Mouse (Mus musculus) limb, embryonic 15.5 days (tissue): Measurements from ENCODE around the gene Foxo3. TPM values are rescaled to one million over a fixed set of nuclear protein-coding genes. Genes with fewer than 3 reads are reported as not detected.

Experiments
- ATAC-seq: fragments of 200-750 bp; cut with Nextera tagmentation; 2 replicates; pipeline ENCODE4 v1.8.0; 2017; ENCODE audit warnings: low read depth, moderate TSS enrichment; ENCODE audit not compliant: insufficient number of reproducible peaks, low FRiP score, low TSS enrichment
- H3K27ac ChIP-seq: fragments of 300-500 bp; sonication (generic); 2 replicates; pipeline ENCODE4 v1.5.1; 2015; ENCODE audit warnings: moderate library complexity, mild to moderate bottlenecking, inconsistent platforms
- H3K27me3 ChIP-seq: fragments of 300-500 bp; sonication (generic); 2 replicates; pipeline ENCODE4 v1.6.1; 2015; ENCODE audit warnings: inconsistent platforms
- H3K36me3 ChIP-seq: fragments of 300-500 bp; sonication (generic); 2 replicates; pipeline ENCODE4 v1.6.1; 2015; ENCODE audit warnings: inconsistent platforms
- H3K4me1 ChIP-seq: fragments of 300-500 bp; sonication (generic); 2 replicates; pipeline ENCODE4 v1.6.1; 2015; ENCODE audit warnings: inconsistent platforms
- H3K4me2 ChIP-seq: fragments of 300-500 bp; sonication (generic); 2 replicates; pipeline ENCODE4 v1.6.1; 2015; ENCODE audit warnings: mild to moderate bottlenecking, inconsistent platforms
- H3K4me3 ChIP-seq: fragments of 300-500 bp; sonication (generic); 2 replicates; pipeline ENCODE4 v1.5.1; 2015; ENCODE audit warnings: mild to moderate bottlenecking, inconsistent platforms
- H3K9ac ChIP-seq: fragments of 300-500 bp; sonication (generic); 2 replicates; pipeline ENCODE4 v1.6.1; 2015; ENCODE audit warnings: inconsistent platforms
- H3K9me3 ChIP-seq: fragments of 300-500 bp; sonication (generic); 2 replicates; pipeline ENCODE4 v1.6.1; 2016; ENCODE audit warnings: inconsistent platforms
- WGBS: fragments of 180-500 bp; shearing (Covaris S2); methylation state at CpG from one replicate; pipeline ENCODE4 v1.1.7; 2015; 5-methylcytosine and 5-hydroxymethylcytosine counted together
- polyA plus RNA-seq: library from polyadenylated mRNA; unstranded; fragments of >200 nt; fragmentation: Nextera tagmentation; extraction: Ambion mirVana; gene quantifications from 2 replicates; pipeline ENCODE4 v1.2.1, GENCODE M21; 2015

Gene Foxo3
- polyA plus RNA-seq, 1 experiment from 2014 or later: 10.2 TPM

DNA sequence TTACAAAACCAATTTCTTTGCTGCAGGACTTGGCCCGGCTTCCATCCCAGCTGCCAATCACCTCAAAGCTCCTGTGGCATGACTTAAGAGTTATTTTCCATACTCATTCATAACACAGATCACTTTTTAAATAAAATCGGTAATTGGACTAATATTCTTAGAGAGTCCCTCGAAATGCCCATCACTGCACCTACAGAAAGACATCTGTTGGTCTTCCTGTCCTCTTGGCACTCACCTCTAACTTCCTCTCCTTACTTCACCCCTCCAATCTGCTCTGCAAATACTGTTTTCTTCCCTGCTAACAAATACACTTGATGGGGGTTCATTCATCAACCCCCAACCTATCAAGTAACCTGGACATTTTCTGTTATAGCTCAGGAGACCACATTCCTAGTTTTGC, 30.9 kb downstream of the Foxo3 start:
- Histone ChIP-seq H3K36me3 (no peaks in the 10 kb centered on the region), H3K27me3 (no peaks in the 10 kb centered on the region), H3K4me2 (no peak overlapping the region), H3K27ac (peak overlapping the region; percentile 47; the same call in 1 of the 2 replicates), H3K4me3 (no peak overlapping the region), H3K9ac (no peak overlapping the region), H3K9me3 (no peaks in the 10 kb centered on the region), H3K4me1 (peaks cover 71% of the 10 kb centered on the region)
- no peak for ATAC-seq
- 59% methylated on average over 3 of the region's 3 CpGs for WGBS

DNA sequence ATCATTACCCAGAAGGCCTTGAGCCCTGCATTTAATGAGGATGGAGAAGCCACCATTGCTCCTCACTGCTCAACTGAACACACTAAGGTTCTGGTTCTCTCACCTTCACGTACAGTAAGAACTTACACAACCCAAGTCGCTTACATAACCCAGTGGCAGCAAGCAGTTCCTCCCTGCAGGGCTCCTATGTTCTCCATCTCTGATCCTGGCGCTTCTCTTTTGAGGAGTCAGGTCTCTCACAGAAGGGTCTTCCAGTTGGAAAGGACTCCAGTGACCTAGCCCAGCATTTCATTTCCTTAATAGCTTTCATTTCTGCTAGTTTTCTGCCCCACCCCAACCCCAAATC, 31.3 kb downstream of the Foxo3 start:
- H3K4me1 ChIP-seq: peaks cover 67% of the 10 kb centered on the region
- H3K9ac ChIP-seq: no peak overlapping the region
- 59% methylated on average over 3 of the region's 3 CpGs for WGBS
- no peak overlapping the region for H3K4me3 ChIP-seq
- no peaks in the 10 kb centered on the region for H3K36me3 ChIP-seq
- H3K9me3 ChIP-seq: no peaks in the 10 kb centered on the region
- H3K4me2 ChIP-seq: no peak overlapping the region
- no peaks in the 10 kb centered on the region for H3K27me3 ChIP-seq
- no peak for ATAC-seq
- peak overlapping the region; percentile 47 for H3K27ac ChIP-seq

DNA sequence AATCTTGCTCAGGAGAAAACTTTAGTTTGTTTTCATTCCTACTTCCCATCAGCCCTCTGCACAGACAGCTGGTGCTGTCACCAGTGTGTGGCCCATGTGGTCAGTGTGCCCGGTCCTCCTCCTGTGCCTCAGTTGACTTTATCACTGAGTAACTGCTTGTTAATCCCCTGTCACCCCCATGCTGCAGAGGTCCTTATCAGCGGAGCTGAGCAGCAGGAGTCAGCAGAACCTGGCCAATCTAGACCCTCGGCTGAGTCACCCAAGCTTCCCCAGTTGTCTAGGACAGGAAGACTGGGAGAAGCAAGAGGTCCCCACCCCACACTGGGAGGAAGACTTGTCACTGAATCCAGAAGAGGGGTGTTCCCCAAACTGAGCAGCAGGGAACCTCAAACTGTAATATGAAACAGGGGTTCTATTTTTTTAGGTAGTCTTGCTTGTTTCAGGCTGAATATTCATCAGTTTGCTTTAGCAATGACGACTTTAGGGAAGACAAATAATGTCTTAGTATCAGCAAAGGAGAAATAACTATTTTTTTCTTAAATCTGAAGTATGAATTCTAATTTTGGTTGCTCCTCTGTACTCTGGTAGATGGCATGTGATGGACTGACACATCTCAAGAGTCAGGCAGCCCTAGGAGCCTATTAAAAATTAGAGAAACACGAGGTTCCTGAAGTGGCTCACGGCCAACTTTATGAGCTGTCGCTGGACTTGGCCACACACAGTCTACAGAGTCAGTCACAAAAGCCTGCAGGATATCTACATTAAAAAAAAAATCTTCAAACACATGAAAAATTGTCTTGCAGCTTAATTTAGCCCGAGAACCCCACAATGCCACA, 31.9 kb downstream of the Foxo3 start:
- H3K4me1 ChIP-seq: peaks cover 61% of the 10 kb centered on the region

DNA sequence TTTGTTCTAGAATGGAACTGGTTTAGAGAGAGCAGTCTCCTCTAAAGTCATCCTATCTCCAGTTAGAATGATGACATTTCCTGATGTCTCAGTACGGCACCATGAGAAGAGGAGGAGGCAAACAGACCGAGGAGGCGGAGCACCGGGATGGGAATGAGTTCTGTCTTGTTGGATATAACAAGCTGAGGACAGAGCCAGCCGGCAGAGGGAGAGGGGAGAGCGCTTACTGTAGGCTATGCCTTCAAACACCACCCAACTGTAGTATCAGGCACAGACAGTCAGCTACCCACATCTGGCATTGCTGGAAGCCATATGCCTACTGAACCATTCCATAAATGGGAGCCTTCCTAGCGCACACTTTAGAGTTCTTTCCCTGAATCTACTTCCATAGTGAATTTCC, 32.6 kb downstream of the Foxo3 start:
- Histone ChIP-seq H3K36me3 (no peaks in the 10 kb centered on the region), H3K27me3 (no peaks in the 10 kb centered on the region), H3K27ac (no peak overlapping the region), H3K4me1 (peaks cover 54% of the 10 kb centered on the region), H3K9me3 (no peaks in the 10 kb centered on the region), H3K4me2 (no peak overlapping the region), H3K9ac (no peak overlapping the region), H3K4me3 (no peak overlapping the region)
- no peak for ATAC-seq
- 80% methylated on average over 7 of the region's 7 CpGs for WGBS

More for the DNA sequence above, 31.9 kb downstream of the Foxo3 start:
- H3K4me2 ChIP-seq: no peak overlapping the region
- no peak for ATAC-seq
- H3K9me3 ChIP-seq: no peaks in the 10 kb centered on the region
- H3K36me3 ChIP-seq: no peaks in the 10 kb centered on the region
- H3K4me3 ChIP-seq: no peak overlapping the region
- no peak overlapping the region for H3K9ac ChIP-seq
- peak overlapping the region; percentile 47; the same call in 1 of the 2 replicates for H3K27ac ChIP-seq
- 48% methylated on average over 8 of the region's 8 CpGs for WGBS
- H3K27me3 ChIP-seq: no peaks in the 10 kb centered on the region

DNA sequence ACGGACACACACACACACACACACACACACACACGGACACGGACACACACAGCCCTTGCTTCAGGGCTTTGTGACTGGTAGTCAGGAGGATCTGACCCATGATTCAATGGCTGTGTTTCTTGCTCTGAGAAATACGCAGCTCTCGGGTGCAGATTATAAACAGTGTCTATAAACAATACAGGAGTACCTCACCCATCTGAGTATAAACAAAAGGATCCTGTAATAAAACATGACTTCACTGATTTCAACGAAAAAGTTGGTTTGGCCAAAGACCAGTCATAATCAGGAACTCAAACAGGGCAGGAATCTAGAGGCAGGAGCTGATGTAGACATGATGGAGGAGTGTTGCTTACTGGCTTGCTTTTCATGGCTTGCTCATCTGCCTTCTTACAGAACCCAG, 34.1 kb downstream of the Foxo3 start:
- Histone ChIP-seq H3K4me1 (peaks cover 40% of the 10 kb centered on the region), H3K27me3 (no peaks in the 10 kb centered on the region), H3K27ac (no peak overlapping the region), H3K4me3 (no peak overlapping the region), H3K4me2 (no peak overlapping the region), H3K36me3 (no peaks in the 10 kb centered on the region), H3K9me3 (no peaks in the 10 kb centered on the region), H3K9ac (no peak overlapping the region)
- no peak for ATAC-seq
- 84% methylated on average over 6 of the region's 6 CpGs for WGBS

DNA sequence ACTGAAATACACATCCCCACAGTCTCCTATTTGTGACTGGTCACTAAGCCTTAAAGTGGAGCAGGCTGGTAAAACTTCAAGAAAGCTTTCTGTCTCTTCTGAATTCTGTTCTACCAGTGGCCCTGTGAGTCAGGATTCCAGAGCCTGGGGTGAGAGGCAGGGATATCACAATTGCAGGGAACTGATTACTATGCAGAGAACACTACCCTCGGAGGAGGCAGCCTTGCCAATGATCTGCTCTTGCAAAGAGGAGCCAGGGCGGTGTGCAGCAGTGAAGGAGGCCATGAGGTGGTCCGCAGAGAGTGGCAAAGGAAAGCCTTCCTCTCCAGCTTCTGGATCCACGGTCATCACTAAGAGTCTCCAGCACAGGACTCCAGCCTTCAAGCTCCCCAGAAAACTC, 34.8 kb downstream of the Foxo3 start:
- no peaks in the 10 kb centered on the region for H3K9me3 ChIP-seq
- WGBS: 73% methylated on average over 4 of the region's 4 CpGs
- no peak overlapping the region for H3K4me3 ChIP-seq
- no peak overlapping the region for H3K27ac ChIP-seq
- no peak overlapping the region for H3K4me2 ChIP-seq
- no peaks in the 10 kb centered on the region for H3K27me3 ChIP-seq
- H3K4me1 ChIP-seq: peaks cover 33% of the 10 kb centered on the region
- ATAC-seq: no peak
- no peak overlapping the region for H3K9ac ChIP-seq
- H3K36me3 ChIP-seq: no peaks in the 10 kb centered on the region

DNA sequence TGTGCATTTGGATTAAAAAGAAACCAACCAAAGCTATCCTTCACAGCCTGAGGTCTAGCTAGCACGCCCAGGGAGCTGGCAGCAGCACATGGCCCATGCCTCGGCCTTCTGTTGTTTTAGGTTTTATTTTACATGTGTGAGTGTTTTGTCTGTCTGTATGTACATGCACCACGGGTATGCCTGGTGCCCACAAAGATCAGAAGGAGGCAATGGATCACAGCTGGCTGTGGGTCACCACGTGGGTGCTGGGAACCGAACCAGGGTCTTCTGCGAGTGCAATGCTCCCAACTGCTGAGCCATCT, 36.8 kb downstream of the Foxo3 start:
- H3K4me2 ChIP-seq: no peak overlapping the region
- H3K27me3 ChIP-seq: no peaks in the 10 kb centered on the region
- no peak for ATAC-seq
- no peaks in the 10 kb centered on the region for H3K9me3 ChIP-seq
- no peaks in the 10 kb centered on the region for H3K36me3 ChIP-seq
- WGBS: 84% methylated on average over 6 of the region's 6 CpGs
- H3K9ac ChIP-seq: no peak overlapping the region
- H3K4me1 ChIP-seq: peaks cover 14% of the 10 kb centered on the region
- H3K4me3 ChIP-seq: no peak overlapping the region
- H3K27ac ChIP-seq: no peak overlapping the region

DNA sequence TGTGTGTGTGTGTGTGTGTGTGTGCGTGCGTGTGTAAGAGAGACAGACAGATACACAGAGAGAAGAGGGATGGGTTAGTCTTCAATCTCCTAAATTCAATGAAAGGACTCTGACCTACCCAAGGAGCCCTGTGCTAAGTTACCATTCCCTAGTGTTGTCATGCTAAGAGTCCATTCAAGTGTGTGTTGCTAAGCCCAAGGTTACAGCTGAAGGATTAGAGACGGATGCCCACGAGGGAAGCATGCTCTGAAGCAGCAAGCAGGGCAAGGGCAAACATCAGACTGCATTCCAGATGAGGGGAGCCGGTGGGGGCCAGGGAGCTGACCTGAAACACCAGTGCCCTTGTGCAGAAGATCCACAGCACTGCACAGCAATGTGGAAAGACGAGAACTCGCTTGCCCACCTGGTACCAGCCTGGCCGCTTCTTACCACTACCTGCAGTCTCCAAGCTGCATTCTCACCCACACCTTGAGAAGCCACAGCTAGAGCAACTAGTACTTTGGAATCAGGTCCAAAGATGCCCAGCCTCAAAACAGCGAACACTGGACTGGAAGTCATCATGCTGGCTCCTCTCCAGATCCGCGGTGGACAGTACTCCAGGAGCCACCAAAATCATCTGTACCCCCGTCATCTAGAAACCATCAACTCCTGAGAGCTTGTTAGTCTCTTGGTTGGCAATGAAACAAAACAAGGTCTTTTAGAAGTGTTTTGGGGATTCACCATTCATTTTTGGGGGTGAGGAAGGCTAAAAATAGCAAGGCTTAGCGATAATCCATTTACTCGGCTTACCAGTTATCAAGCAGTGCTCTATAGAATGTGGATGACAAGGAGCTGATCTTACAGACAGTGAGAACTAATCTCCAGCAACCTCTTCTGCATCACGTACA, 37.4 kb downstream of the Foxo3 start:
- Histone ChIP-seq H3K9ac (no peak overlapping the region), H3K27me3 (no peaks in the 10 kb centered on the region), H3K4me3 (no peak overlapping the region), H3K9me3 (no peaks in the 10 kb centered on the region), H3K27ac (no peak overlapping the region), H3K4me1 (peaks cover 9% of the 10 kb centered on the region), H3K36me3 (no peaks in the 10 kb centered on the region), H3K4me2 (no peak overlapping the region)
- WGBS: 82% methylated on average over 15 of the region's 15 CpGs
- no peak for ATAC-seq

DNA sequence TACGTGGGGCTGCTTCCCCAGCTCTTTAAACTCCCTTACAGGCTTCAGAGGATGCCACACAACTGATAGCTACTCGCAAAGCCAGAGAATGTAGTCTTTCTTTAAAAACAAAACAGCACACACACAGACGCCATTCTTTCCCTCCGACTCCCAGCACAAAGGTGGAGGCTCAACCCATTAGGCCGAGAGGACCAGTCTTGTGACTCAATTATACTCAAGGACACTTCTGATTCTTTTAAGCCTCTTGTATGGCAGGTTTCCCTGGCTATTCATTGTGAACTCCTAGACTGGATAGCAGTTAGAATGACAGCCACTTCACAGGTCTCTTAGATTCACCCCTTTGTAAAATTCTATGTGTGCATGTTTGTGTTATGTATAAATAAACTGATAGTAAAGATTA, 38.3 kb downstream of the Foxo3 start:
- WGBS: 58% methylated on average over 5 of the region's 5 CpGs
- H3K4me2 ChIP-seq: no peak overlapping the region

DNA sequence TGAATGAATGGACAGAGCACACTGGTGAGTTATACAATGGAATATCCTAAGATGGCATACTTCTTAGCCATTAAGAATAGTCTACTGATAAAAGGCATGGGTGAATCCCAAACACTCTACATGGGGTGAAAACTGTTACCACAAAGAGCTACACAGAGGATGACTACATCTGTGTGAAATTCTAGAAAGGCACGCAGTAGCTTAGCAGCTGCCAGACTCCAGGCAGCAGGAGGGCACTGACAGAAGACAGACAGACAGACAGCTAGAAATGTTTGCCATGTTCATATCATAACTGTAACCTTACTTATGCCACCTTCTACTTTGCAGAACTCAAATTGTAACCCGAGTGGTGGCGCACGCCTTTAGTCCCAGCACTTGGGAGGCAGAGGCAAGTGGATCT, 39.0 kb downstream of the Foxo3 start:
- Histone ChIP-seq H3K4me2 (no peak overlapping the region), H3K27ac (no peak overlapping the region), H3K9me3 (no peaks in the 10 kb centered on the region), H3K4me1 (peaks cover 13% of the 10 kb centered on the region), H3K9ac (no peak overlapping the region), H3K27me3 (no peaks in the 10 kb centered on the region), H3K36me3 (no peaks in the 10 kb centered on the region; the same call in 1 of the 2 replicates), H3K4me3 (no peak overlapping the region)
- no peak for ATAC-seq
- whole genome bisulfite sequencing: 93% methylated on average over 4 of the region's 4 CpGs

More for the DNA sequence above, 38.3 kb downstream of the Foxo3 start:
- H3K9me3 ChIP-seq: no peaks in the 10 kb centered on the region
- no peaks in the 10 kb centered on the region; the same call in 1 of the 2 replicates for H3K36me3 ChIP-seq
- no peaks in the 10 kb centered on the region for H3K27me3 ChIP-seq
- peaks cover 7% of the 10 kb centered on the region for H3K4me1 ChIP-seq
- H3K27ac ChIP-seq: no peak overlapping the region
- H3K9ac ChIP-seq: no peak overlapping the region
- ATAC-seq: no peak
- no peak overlapping the region for H3K4me3 ChIP-seq

DNA sequence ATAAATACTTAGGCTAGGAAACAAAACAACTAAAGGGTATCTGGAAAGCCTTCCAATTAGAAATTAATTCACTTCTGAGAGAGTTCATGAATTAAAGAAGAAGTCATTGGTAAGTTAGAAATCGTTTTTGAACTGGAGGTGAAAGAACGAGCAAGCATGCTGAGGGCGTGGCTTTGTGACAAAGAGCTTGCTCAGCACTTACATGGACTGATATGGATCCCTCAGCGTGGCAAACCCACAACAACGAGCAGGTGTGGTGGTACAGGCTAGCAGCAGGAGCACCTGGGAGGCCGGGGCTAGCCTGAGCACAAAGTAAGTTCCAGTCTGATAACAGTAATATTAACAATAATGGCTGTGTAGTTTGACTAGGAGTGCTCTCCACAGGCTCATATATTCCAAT, 41.2 kb downstream of the Foxo3 start:
- H3K4me1 ChIP-seq: peaks cover 19% of the 10 kb centered on the region
- no peak overlapping the region for H3K4me3 ChIP-seq
- ATAC-seq: no peak
- no peaks in the 10 kb centered on the region; the same call in 1 of the 2 replicates for H3K36me3 ChIP-seq
- 79% methylated on average over 6 of the region's 6 CpGs for WGBS
- no peaks in the 10 kb centered on the region for H3K27me3 ChIP-seq
- no peak overlapping the region for H3K27ac ChIP-seq
- H3K9me3 ChIP-seq: no peaks in the 10 kb centered on the region
- H3K4me2 ChIP-seq: no peak overlapping the region
- H3K9ac ChIP-seq: no peak overlapping the region

DNA sequence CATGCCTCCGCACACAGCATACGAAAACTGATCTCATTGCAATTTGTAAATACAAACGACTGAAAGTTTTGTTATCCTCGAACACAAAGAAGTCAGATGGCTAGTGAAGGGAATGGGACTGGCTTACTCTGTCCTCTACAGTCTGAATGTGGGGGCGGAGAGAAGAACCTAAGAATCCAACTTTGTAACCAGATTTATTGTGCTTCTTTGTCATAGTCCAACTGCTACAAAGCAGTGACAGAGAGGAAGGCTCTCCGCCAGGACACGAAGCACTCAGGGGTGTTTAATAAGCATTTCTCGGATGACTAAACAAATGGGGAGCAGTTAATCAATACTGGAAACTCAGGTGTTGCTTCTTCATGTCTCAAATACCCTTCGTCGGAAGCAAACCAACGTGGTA, 43.6 kb downstream of the Foxo3 start:
- ATAC-seq: no peak
- H3K4me3 ChIP-seq: no peak overlapping the region
- no peaks in the 10 kb centered on the region for H3K27me3 ChIP-seq
- 78% methylated on average over 11 of the region's 11 CpGs for WGBS
- H3K9me3 ChIP-seq: no peaks in the 10 kb centered on the region
- H3K4me1 ChIP-seq: peaks cover 42% of the 10 kb centered on the region
- H3K27ac ChIP-seq: no peak overlapping the region
- no peak overlapping the region for H3K4me2 ChIP-seq
- no peaks in the 10 kb centered on the region; the same call in 1 of the 2 replicates for H3K36me3 ChIP-seq
- H3K9ac ChIP-seq: no peak overlapping the region
